Mouse (Mus musculus) heart, embryonic 11.5 days (tissue): Measurements from ENCODE around the gene Zbp1. TPM values are rescaled to one million over a fixed set of nuclear protein-coding genes. Genes with fewer than 3 reads are reported as not detected.

Experiments used
- ATAC-seq: fragments of 200-750 bp; cut with Nextera tagmentation; replicated peaks from 2 replicates; pipeline ENCODE4 v1.8.0; 2017; ENCODE audit warnings: moderate library complexity; ENCODE audit not compliant: insufficient number of reproducible peaks, low FRiP score, low TSS enrichment
- H3K27ac ChIP-seq: fragments of 300-500 bp; sonication (generic); 2 replicates; pipeline ENCODE4 v1.5.1; 2014; ENCODE audit warnings: mild to moderate bottlenecking, low read depth, low read length
- H3K27me3 ChIP-seq: fragments of 300-500 bp; sonication (generic); 2 replicates; pipeline ENCODE4 v1.6.1; 2014; ENCODE audit warnings: mild to moderate bottlenecking, low read length, mixed read lengths; ENCODE audit not compliant: control insufficient read depth, insufficient read depth
- H3K36me3 ChIP-seq: fragments of 300-500 bp; sonication (generic); 2 replicates; pipeline ENCODE4 v1.6.1; 2014; ENCODE audit warnings: mild to moderate bottlenecking, low read length, moderate library complexity, mixed read lengths; ENCODE audit not compliant: control insufficient read depth, insufficient read depth
- H3K4me1 ChIP-seq: fragments of 300-500 bp; sonication (generic); 2 replicates; pipeline ENCODE4 v1.6.1; 2014; ENCODE audit warnings: low read length; ENCODE audit not compliant: control insufficient read depth, insufficient read depth
- H3K4me2 ChIP-seq: fragments of 300-500 bp; sonication (generic); 2 replicates; pipeline ENCODE4 v1.6.1; 2014; ENCODE audit warnings: mild to moderate bottlenecking, moderate library complexity
- H3K4me3 ChIP-seq: fragments of 300-500 bp; sonication (generic); 2 replicates; pipeline ENCODE4 v1.5.1; 2014; ENCODE audit warnings: low read depth, low read length
- H3K9ac ChIP-seq: fragments of 300-500 bp; sonication (generic); 2 replicates; pipeline ENCODE4 v1.6.1; 2014; ENCODE audit warnings: mild to moderate bottlenecking, low read depth, low read length, moderate library complexity
- H3K9me3 ChIP-seq: fragments of 300-500 bp; sonication (generic); replicated peaks from 2 replicates; pipeline ENCODE4 v1.6.1; 2016; ENCODE audit warnings: low read length; ENCODE audit not compliant: control insufficient read depth
- WGBS: fragments of 180-500 bp; shearing (Covaris S2); extraction: QIAGEN DNeasy Blood & Tissue Kit; methylation state at CpG from one replicate; pipeline ENCODE4 v1.1.7; 2014; ENCODE audit not compliant: insufficient replicate concordance; 5-methylcytosine and 5-hydroxymethylcytosine counted together
- polyA plus RNA-seq: library from polyadenylated mRNA; unstranded; fragments of >200 nt; fragmentation: Nextera tagmentation; extraction: Ambion mirVana; gene quantifications from 2 replicates; pipeline ENCODE4 v1.2.1, GENCODE M21; 2014

Gene Zbp1
- polyA plus RNA-seq, 1 experiment from 2014 or later: not detected

GRCm38 (mm10) chr2:173165357-173165756 lies 53.4 kb downstream of the Zbp1 start:
- WGBS: 83% methylated on average over 10 of the region's 10 CpGs
- no peaks in the 10 kb centered on the region for H3K36me3 ChIP-seq
- no peak overlapping the region for H3K4me3 ChIP-seq

GRCm38 (mm10) chr2:173164946-173165345 lies 53.8 kb downstream of the Zbp1 start:
- no peaks in the 10 kb centered on the region for H3K4me1 ChIP-seq
- 82% methylated on average over 10 of the region's 10 CpGs for WGBS
- H3K9me3 ChIP-seq: no peaks in the 10 kb centered on the region
- no peak overlapping the region for H3K9ac ChIP-seq
- no peaks in the 10 kb centered on the region for H3K36me3 ChIP-seq
- no peak overlapping the region for H3K4me2 ChIP-seq
- H3K27me3 ChIP-seq: no peaks in the 10 kb centered on the region; the same call in 1 of the 2 replicates
- no peak for ATAC-seq
- H3K4me3 ChIP-seq: no peak overlapping the region
- no peak overlapping the region for H3K27ac ChIP-seq

More at GRCm38 (mm10) chr2:173165357-173165756, 53.4 kb downstream of the Zbp1 start:
- H3K27me3 ChIP-seq: no peaks in the 10 kb centered on the region; the same call in 1 of the 2 replicates
- no peaks in the 10 kb centered on the region for H3K4me1 ChIP-seq
- no peaks in the 10 kb centered on the region for H3K9me3 ChIP-seq
- no peak for ATAC-seq
- no peak overlapping the region for H3K27ac ChIP-seq
- H3K9ac ChIP-seq: no peak overlapping the region
- no peak overlapping the region for H3K4me2 ChIP-seq

GRCm38 (mm10) chr2:173164358-173164757 lies 54.4 kb downstream of the Zbp1 start:
- no peaks in the 10 kb centered on the region for H3K4me1 ChIP-seq
- no peaks in the 10 kb centered on the region for H3K36me3 ChIP-seq
- no peak overlapping the region for H3K27ac ChIP-seq
- H3K9ac ChIP-seq: no peak overlapping the region
- 47% methylated on average over 2 of the region's 2 CpGs for WGBS
- no peak overlapping the region for H3K4me2 ChIP-seq
- H3K27me3 ChIP-seq: no peaks in the 10 kb centered on the region
- no peak overlapping the region for H3K4me3 ChIP-seq
- no peaks in the 10 kb centered on the region for H3K9me3 ChIP-seq
- ATAC-seq: no peak

- H3K4me2 ChIP-seq: no peak overlapping the region
- H3K36me3 ChIP-seq: no peaks in the 10 kb centered on the region
- ATAC-seq: no peak
- H3K9ac ChIP-seq: no peak overlapping the region
- H3K9me3 ChIP-seq: no peaks in the 10 kb centered on the region
- no peak overlapping the region for H3K4me3 ChIP-seq
- H3K27me3 ChIP-seq: no peaks in the 10 kb centered on the region
- 79% methylated on average over 8 of the region's 8 CpGs for WGBS
- no peaks in the 10 kb centered on the region for H3K4me1 ChIP-seq
- no peak overlapping the region for H3K27ac ChIP-seq
Observed at GRCm38 (mm10) chr2:173163380-173163779, 55.3 kb downstream of the Zbp1 start.

GRCm38 (mm10) chr2:173159354-173160311 lies 59.1 kb downstream of the Zbp1 start:
- 55% methylated on average over 24 of the region's 24 CpGs for WGBS
- ATAC-seq: peak; percentile 41; the same call in 1 of the 2 replicates
- no peaks in the 10 kb centered on the region for H3K27me3 ChIP-seq

GRCm38 (mm10) chr2:173158390-173159055 lies 60.2 kb downstream of the Zbp1 start:
- Histone ChIP-seq H3K4me3 (no peak overlapping the region), H3K9me3 (no peaks in the 10 kb centered on the region), H3K4me1 (no peaks in the 10 kb centered on the region), H3K36me3 (no peaks in the 10 kb centered on the region), H3K4me2 (no peak overlapping the region), H3K27ac (no peak overlapping the region), H3K27me3 (no peaks in the 10 kb centered on the region), H3K9ac (no peak overlapping the region)
- ATAC-seq: no peak
- 82% methylated on average over 19 of the region's 19 CpGs for WGBS

More at GRCm38 (mm10) chr2:173159354-173160311, 59.1 kb downstream of the Zbp1 start:
- Histone ChIP-seq H3K9me3 (no peaks in the 10 kb centered on the region), H3K4me1 (no peaks in the 10 kb centered on the region), H3K4me2 (no peak overlapping the region; the same call in 1 of the 2 replicates), H3K9ac (no peak overlapping the region), H3K36me3 (no peaks in the 10 kb centered on the region), H3K4me3 (no peak overlapping the region), H3K27ac (no peak overlapping the region)

- H3K4me2 ChIP-seq: no peak overlapping the region
- no peaks in the 10 kb centered on the region for H3K9me3 ChIP-seq
- no peaks in the 10 kb centered on the region for H3K27me3 ChIP-seq
- H3K36me3 ChIP-seq: no peaks in the 10 kb centered on the region
- H3K4me1 ChIP-seq: peaks cover 3% of the 10 kb centered on the region; the same call in 1 of the 2 replicates
- no peak overlapping the region for H3K27ac ChIP-seq
- ATAC-seq: no peak
- 89% methylated on average over 4 of the region's 4 CpGs for WGBS
- H3K4me3 ChIP-seq: no peak overlapping the region
- no peak overlapping the region for H3K9ac ChIP-seq
Observed at GRCm38 (mm10) chr2:173157871-173158270, 60.9 kb downstream of the Zbp1 start.

- ATAC-seq: no peak
- H3K9ac ChIP-seq: no peak overlapping the region
- H3K4me2 ChIP-seq: no peak overlapping the region
- peaks cover 3% of the 10 kb centered on the region; the same call in 1 of the 2 replicates for H3K4me1 ChIP-seq
- no peaks in the 10 kb centered on the region for H3K27me3 ChIP-seq
- no peaks in the 10 kb centered on the region for H3K9me3 ChIP-seq
- H3K27ac ChIP-seq: no peak overlapping the region
- H3K4me3 ChIP-seq: no peak overlapping the region
- H3K36me3 ChIP-seq: no peaks in the 10 kb centered on the region
- 56% methylated on average over 4 of the region's 4 CpGs for WGBS
Observed at GRCm38 (mm10) chr2:173157376-173157775, 61.3 kb downstream of the Zbp1 start.
